Mouse (Mus musculus) neutrophil, adult 83 days (primary cell): ENCODE results near the gene Rbm42. TPM values are rescaled to one million over a fixed set of nuclear protein-coding genes. Genes with fewer than 3 reads are reported as not detected.

Experiments used
- total RNA-seq, 2 experiments: library from RNA; stranded (reverse); gene quantifications; one replicate each; pipeline ENCODE4 v1.2.4; 2023

The Rbm42 gene
- total RNA-seq = 10 to 100 TPM; 73.6 to 73.7 TPM

DNA sequence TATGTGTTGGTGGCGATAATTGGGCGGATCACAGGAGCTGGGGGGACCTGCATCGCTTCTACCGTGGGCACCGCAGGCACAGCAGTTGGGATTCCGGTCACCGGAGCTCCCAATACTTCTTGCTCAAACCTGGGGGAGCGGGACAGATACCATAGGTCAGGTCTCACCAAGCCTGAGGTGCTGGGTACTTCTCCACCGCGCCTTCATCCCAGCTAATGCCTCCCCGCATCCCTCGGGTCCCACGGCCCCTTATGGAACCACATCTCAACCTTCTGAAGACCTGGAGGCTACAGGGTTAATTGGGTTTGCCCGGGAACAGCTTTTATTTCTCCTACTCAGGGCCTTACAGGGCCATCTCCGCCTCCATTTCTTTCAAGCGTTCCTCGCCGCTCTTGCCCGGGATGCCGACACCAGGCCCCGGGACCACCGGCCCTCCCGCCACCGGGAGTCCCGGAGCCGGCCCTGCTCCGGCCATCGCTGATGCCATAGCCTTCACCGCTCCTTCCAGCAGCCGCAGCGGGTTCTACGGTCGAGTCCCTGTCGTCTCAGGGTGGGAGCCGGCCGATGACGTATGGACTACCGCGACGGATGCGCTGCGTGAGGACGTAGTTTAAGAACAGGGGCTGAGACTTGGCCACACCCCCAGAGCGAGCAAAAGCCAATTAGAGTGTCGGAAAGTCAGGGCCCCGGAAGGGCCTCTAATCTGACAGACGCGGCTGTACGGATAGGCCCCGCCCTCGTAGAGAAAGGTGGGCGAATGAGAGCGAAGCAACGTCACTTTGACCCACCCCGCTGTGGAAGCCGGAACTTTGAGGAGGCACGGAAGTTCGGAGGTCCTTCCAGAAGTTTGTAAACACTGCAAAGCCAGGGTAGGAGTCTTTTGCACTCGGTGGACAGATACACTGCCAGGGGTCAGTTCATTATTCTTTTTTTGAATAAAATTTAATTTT is at the start of gene Rbm42:
Gene Rbm42, minus strand, starts transcription at position 727 of the 950 bp plus-strand sequence.

DNA sequence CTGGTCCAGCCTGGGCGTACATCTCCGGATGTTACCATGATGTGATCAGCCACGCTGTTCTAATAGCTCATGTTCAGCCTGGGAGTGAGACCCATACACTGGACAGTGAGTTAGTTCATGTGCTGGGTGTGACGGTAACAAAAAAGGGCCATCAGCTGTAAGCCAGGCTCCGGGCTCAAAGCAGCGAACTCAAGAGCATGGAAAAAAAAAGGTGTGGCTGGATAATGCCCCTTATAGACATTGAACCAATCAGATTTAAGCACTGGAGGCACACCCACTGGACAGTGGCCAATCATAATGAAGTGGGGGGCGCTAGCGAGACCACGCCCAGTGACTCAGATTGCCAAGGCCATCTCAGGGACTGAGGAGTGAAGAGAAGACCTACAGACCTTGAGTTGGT is 48.5 kb upstream of the Rbm42 start, which contains the start of gene 2200002J24Rik:
Gene 2200002J24Rik, plus strand, starts transcription at position 338 of the 400 bp plus-strand sequence.

DNA sequence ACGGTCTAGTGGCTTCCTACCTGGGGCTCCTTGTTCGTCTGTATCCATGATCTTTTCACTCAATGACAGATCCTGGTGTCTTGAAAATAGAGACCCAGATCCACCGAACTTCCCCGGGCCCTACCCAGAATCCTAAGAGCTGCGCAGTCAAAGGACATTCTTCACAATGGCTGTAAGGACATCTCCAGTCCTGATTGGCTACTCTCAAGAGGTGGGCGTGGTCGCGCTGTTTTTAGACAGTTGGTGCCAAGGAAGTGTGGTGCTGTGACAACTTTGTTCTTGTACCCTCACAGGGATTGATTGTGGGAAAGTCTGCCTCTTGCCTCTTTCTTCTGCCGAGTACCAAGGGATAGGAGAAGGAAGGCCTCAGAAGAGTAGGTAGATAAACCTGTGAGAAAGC is 21.4 kb upstream of the Rbm42 start, which contains the start of gene Pmis2:
Gene Pmis2, minus strand, starts transcription at position 126 of the 400 bp plus-strand sequence.

DNA sequence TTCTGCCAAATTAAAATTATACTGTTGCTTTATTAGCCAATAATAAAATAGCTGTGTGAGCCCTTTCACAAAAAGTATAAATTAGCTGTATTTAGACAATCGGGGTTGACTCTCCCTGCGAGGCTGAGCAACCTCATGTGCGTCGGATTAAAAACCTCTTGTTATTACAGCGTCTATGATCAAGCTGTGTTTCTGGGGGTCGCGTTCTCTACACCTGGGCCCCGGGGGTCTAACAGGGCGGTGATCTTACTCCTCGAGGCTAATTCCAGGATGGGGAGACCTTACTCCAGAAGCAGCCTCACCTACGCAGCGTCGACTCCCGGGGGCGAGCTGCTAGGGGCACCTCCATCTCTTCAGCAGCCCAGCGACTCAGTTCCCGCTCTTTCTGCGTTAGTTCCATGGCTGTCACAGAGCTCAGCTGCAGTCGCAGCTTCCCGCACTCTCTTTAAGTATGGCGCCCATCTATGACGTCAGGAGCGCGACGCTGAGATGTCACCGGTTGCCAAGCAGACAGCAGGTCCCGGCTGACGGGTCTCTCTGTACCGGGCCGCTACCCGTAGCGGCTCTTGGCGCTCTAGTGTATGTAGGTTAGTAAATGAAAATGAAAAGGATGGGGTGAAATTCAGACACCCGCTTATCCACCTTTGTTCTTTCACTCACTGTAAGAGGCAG is 14.5 kb upstream of the Rbm42 start, which contains the start of gene Haus5:
Gene Haus5, minus strand, starts transcription at position 466 of the 672 bp plus-strand sequence.

DNA sequence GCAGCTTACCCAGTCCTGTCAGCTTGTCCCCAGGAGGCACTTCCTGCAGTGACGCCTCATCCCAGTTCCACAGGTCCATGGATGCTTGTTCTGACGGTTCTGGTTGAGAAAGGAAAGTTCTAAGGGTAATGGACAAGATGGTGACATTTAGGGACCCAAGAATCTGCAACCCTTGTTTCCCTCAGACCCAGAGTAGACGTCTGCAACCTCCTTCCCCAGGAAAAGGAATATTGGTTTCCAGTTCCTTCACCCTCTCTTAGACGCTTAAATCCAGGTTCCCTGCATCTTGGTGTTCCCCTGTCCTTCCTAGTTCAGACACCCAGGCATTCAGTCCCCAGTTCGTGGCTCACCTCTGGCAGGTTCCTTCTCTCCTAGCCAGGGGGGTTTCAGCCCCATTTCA is 14.4 kb downstream of the Rbm42 start, which contains the start of gene Etv2:
Gene Etv2, minus strand, starts transcription at position 101 of the 400 bp plus-strand sequence.

DNA sequence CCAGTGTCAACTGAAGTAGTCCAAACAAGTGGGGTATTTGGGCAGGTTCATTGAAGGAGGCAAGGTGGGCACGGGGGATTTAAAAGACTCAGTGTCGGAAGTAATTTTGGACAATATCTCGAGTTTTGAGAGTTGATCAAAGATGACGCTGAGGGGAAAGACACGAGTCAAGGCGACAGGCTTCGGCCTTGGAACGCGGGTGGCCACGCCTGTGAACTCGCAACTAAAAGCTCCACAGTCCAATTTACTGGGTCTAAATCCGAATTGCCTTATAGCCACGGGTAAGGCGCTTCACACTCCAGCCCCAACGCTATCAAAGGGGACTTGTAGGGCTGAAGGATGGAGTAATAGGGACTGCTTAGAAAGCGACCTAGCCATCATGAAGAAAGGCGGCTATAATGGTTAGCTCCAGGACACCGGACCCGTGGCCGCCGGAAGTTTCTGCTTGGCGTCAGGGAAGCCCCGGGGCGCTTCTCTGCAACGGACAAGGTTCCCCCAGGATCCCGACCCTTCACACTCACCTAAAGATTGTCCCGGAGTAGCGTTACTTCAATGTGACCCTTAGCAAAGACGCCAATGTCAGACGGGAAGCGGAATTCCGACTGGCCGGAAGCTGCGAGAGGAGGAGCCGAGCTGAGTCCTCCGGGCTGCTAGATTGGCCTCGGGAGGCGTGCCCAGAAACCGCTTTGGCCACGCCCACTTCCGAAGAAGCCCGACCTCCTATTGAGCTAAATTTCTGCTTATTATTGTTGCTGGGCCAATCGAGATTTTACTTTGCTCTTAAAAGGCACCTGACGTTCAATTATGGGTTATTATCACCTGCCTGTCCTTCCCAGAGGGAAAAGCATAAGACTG is 24.4 kb downstream of the Rbm42 start, which contains the start of gene Cox6b1:
Gene Cox6b1, minus strand, starts transcription at position 622 of the 855 bp plus-strand sequence.

DNA sequence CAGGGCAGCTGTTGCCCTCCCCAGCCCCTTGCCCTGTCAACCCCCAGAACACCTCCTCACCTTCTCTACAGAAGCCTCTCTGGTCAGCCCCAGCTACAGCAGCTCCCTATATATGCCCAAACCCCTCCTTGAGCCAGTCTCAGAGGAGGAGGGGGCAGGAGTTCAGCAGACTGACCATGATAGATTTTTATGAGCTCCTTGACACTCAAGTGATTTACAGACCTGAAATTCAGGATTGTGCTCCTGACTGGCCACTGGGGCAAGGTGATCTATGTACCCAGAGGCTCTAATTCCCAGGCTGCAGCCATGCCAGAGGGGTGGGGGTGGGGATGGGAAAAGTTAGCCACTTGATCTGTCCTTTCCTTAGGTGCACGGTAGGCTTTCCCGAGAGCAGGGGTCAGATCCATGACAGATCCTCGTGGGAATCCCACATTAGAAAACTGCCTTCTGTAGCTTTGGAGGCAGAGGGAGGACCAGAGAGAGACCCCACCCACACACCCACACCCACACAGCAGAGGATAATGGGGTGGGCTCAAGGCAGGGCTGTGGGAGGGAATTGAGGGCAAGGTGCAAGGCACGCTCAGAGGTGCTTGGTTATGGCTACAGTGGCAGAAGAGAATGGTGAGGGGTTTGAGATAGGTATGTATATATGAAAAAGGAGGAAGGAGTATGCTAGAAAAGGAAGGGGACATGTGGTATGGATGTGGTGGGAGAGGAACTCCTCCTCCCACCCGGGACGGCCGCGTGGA is 37.3 kb downstream of the Rbm42 start, which contains the start of gene Upk1a:
Gene Upk1a, minus strand, starts transcription at position 194 of the 749 bp plus-strand sequence.

DNA sequence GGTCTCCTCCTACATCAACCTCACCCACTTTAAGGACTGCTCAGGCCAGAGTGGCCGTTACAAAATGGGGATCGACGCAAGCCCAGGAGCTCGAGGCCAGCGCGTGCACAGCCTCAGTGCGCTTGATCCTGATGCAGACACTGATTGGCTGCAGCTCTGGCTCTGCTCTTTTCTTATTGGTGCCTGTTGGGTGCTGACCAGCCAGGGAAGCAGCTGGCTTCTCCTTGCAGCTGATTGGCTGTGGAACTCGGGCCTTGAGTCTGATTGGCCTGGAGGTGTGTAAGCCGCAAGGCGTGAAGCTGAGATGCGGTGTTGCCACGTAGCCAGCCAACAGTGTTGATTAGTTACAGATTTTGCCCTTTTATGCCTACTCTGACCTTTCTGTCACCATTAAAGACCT is 51.3 kb downstream of the Rbm42 start, which contains the start of gene Zbtb32:
Gene Zbtb32, minus strand, starts transcription at position 124 of the 400 bp plus-strand sequence.

Other genes starting within 250 kb of the Rbm42 start
- gene Tyrobp, start 236.6 kb downstream of the Rbm42 start, total RNA-seq = 1,000 to 10,000 TPM; 1,969 to 2,032 TPM
- gene Hcst, start 230.5 kb downstream of the Rbm42 start, total RNA-seq = 100 to 1,000 TPM; 116 to 124 TPM
- 10 to 100 TPM; 61.7 to 67.0 TPM for gene Nfkbid, start 228.6 kb downstream of the Rbm42 start, total RNA-seq
- under 1 TPM in 1 of 2 experiments, not detected in 1; 0.35 TPM for gene Aplp1, start 204.8 kb downstream of the Rbm42 start, total RNA-seq
- not detected for gene Kirrel2, start 192.6 kb downstream of the Rbm42 start, total RNA-seq
- not detected for gene Nphs1, start 192.0 kb downstream of the Rbm42 start, total RNA-seq
- gene Prodh2, start 156.7 kb downstream of the Rbm42 start, total RNA-seq = not detected
- gene Arhgap33, start 115.3 kb downstream of the Rbm42 start, total RNA-seq = 10 to 100 TPM; 17.6 to 19.1 TPM
- gene Hspb6, start 98.1 kb downstream of the Rbm42 start, total RNA-seq = 1 to 10 TPM; 5.0 to 5.5 TPM
- gene Proser3, start 98.0 kb downstream of the Rbm42 start, total RNA-seq = 1 to 10 TPM; 4.4 to 5.1 TPM
- 10 to 100 TPM; 24.1 to 36.0 TPM for gene Lin37, start 90.5 kb downstream of the Rbm42 start, total RNA-seq
- gene U2af1l4, start 87.0 kb downstream of the Rbm42 start, total RNA-seq = 10 to 100 TPM; 36.6 to 41.9 TPM
- gene Gm49396, start 87.0 kb downstream of the Rbm42 start, total RNA-seq = 1 to 10 TPM; 4.6 to 5.6 TPM
- 100 to 1,000 TPM; 117 to 126 TPM for gene Psenen, start 86.7 kb downstream of the Rbm42 start, total RNA-seq
- gene Igflr1, start 84.9 kb downstream of the Rbm42 start, total RNA-seq = 1 to 10 TPM; 2.3 to 4.4 TPM
- 10 to 100 TPM; 51.8 to 52.4 TPM for gene Kmt2b, start 61.6 kb downstream of the Rbm42 start, total RNA-seq
- gene Zbtb32, start 51.4 kb downstream of the Rbm42 start, total RNA-seq = under 1 TPM in 1 of 2 experiments, not detected in 1; 0.44 TPM
- under 1 TPM in 1 of 2 experiments, not detected in 1; 0.29 TPM for gene Upk1a, start 37.5 kb downstream of the Rbm42 start, total RNA-seq
- gene Cox6b1, start 24.2 kb downstream of the Rbm42 start, total RNA-seq = 100 to 1,000 TPM; 236 to 278 TPM
- not detected for gene Etv2, start 14.5 kb downstream of the Rbm42 start, total RNA-seq
- 10 to 100 TPM; 19.2 to 25.8 TPM for gene Haus5, start 14.7 kb upstream of the Rbm42 start, total RNA-seq
- not detected for gene Pmis2, start 21.3 kb upstream of the Rbm42 start, total RNA-seq
- not detected for gene 2200002J24Rik, start 48.6 kb upstream of the Rbm42 start, total RNA-seq
- gene Atp4a, start 61.9 kb upstream of the Rbm42 start, total RNA-seq = under 1 TPM in 1 of 2 experiments, not detected in 1; 0.99 TPM
- gene Tmem147, start 79.2 kb upstream of the Rbm42 start, total RNA-seq = 10 to 100 TPM; 35.2 to 35.7 TPM
- not detected for gene Gapdhs, start 93.4 kb upstream of the Rbm42 start, total RNA-seq
- gene Sbsn, start 101.2 kb upstream of the Rbm42 start, total RNA-seq = 1 to 10 TPM; 1.3 to 2.7 TPM
- gene Dmkn, start 113.4 kb upstream of the Rbm42 start, total RNA-seq = 1 to 10 TPM; 2.8 to 4.5 TPM
- gene Krtdap, start 137.6 kb upstream of the Rbm42 start, total RNA-seq = not detected
- 10 to 100 TPM; 41.2 to 51.1 TPM for gene Ffar2, start 173.5 kb upstream of the Rbm42 start, total RNA-seq
- not detected for gene Ffar3, start 205.9 kb upstream of the Rbm42 start, total RNA-seq
- gene Ffar1, start 211.2 kb upstream of the Rbm42 start, total RNA-seq = not detected
- gene Cd22, start 230.0 kb upstream of the Rbm42 start, total RNA-seq = 1 to 10 TPM; 2.2 to 3.4 TPM